Comparison of ENCODE assay signal across 8 mouse cellular contexts in genomic region chr10:111226508-111226907, GRCm38 (mm10).
DNase-seq lines count a peak whose midpoint lies in the region; ATAC-seq lines count a peak whose summit lies in the region.

No protein-coding gene starts in this region.

- no peaks in the 10 kb centered on the region for H3K27me3 ChIP-seq in embryonic facial prominence, embryonic 14.5 days (replicated peaks; ENCODE audit: control insufficient read depth, insufficient read depth, low read length)
- H3K27me3 ChIP-seq in liver, embryonic 11.5 days (replicated peaks; ENCODE audit: control insufficient read depth, insufficient read depth, low read length) = no peaks in the 10 kb centered on the region
- no peaks in the 10 kb centered on the region for H3K27me3 ChIP-seq in stomach, embryonic 14.5 days (ENCODE audit: control insufficient read depth, insufficient read depth, low read length)

- no peak overlapping the region for H3K27ac ChIP-seq in embryonic facial prominence, embryonic 14.5 days (replicated peaks; ENCODE audit: low read depth, low read length)
- no peak overlapping the region for H3K27ac ChIP-seq in liver, embryonic 11.5 days (ENCODE audit: low read depth, low read length)
- no peak overlapping the region for H3K27ac ChIP-seq in stomach, embryonic 14.5 days (ENCODE audit: low read length)

- H3K4me1 ChIP-seq in embryonic facial prominence, embryonic 14.5 days (ENCODE audit: control insufficient read depth, insufficient read depth, low read length) = no peaks in the 10 kb centered on the region
- peaks cover 12% of the 10 kb centered on the region for H3K4me1 ChIP-seq in liver, embryonic 11.5 days (replicated peaks; ENCODE audit: control insufficient read depth, insufficient read depth, low read length)
- H3K4me1 ChIP-seq in stomach, embryonic 14.5 days (ENCODE audit: control insufficient read depth, insufficient read depth, low read length) = peaks cover 5% of the 10 kb centered on the region; the same call in 1 of the 2 replicates

- H3K36me3 ChIP-seq in embryonic facial prominence, embryonic 14.5 days (ENCODE audit: control insufficient read depth, insufficient read depth, low read length) = no peaks in the 10 kb centered on the region
- no peaks in the 10 kb centered on the region for H3K36me3 ChIP-seq in liver, embryonic 11.5 days (ENCODE audit: control insufficient read depth, insufficient read depth, low read length)
- H3K36me3 ChIP-seq in stomach, embryonic 14.5 days (ENCODE audit: control insufficient read depth, insufficient read depth, low read length) = no peaks in the 10 kb centered on the region

- ATAC-seq in embryonic facial prominence, embryonic 14.5 days (ENCODE audit: low read depth) = no peak
- ATAC-seq in liver, embryonic 11.5 days (replicated peaks; ENCODE audit: low FRiP score) = peak; percentile 51; the same call in 1 of the 2 replicates
- peak; percentile 71; the same call in 1 of the 2 replicates for ATAC-seq in stomach, embryonic 14.5 days (ENCODE audit: insufficient number of reproducible peaks, insufficient read depth, low FRiP score, low read depth)

- H3K9ac ChIP-seq in embryonic facial prominence, embryonic 14.5 days (ENCODE audit: low read depth, low read length) = no peak overlapping the region
- H3K9ac ChIP-seq in liver, embryonic 11.5 days (ENCODE audit: low read depth, low read length) = no peak overlapping the region
- H3K9ac ChIP-seq in stomach, embryonic 14.5 days (replicated peaks; ENCODE audit: low read depth, low read length) = no peak overlapping the region

- no peak overlapping the region for H3K4me3 ChIP-seq in embryonic facial prominence, embryonic 14.5 days (ENCODE audit: low read depth, low read length)
- no peak overlapping the region for H3K4me3 ChIP-seq in liver, embryonic 11.5 days (ENCODE audit: low read depth, low read length)
- H3K4me3 ChIP-seq in stomach, embryonic 14.5 days (ENCODE audit: low read depth, low read length) = no peak overlapping the region

- peak; percentile 91 for DNase-seq in A20 (ENCODE audit: low read depth, low spot score)
- DNase-seq in adrenal gland, postnatal 25 days = peak; percentile 95
- DNase-seq in embryonic facial prominence, embryonic 14.5 days (ENCODE audit: low spot score) = peak; percentile 89
- DNase-seq in heart, adult 9 months (ENCODE audit: low spot score in 2 of 2) = peak; percentile 53 to 86
- peak; percentile 94 for DNase-seq in kidney, postnatal 10 days
- DNase-seq in liver, embryonic 11.5 days (ENCODE audit: low spot score) = peak; percentile 82
- DNase-seq in neural tube, embryonic 10.5 days (ENCODE audit: extremely low spot score, low spot score) = peak; percentile 89

- no peaks in the 10 kb centered on the region for H3K9me3 ChIP-seq in embryonic facial prominence, embryonic 14.5 days (ENCODE audit: control insufficient read depth, low read length)
- H3K9me3 ChIP-seq in liver, embryonic 11.5 days (ENCODE audit: control insufficient read depth, low read length) = no peaks in the 10 kb centered on the region
- no peaks in the 10 kb centered on the region for H3K9me3 ChIP-seq in stomach, embryonic 14.5 days (ENCODE audit: control insufficient read depth, low read depth, low read length)

- no peak overlapping the region for H3K4me2 ChIP-seq in embryonic facial prominence, embryonic 14.5 days (ENCODE audit: low read depth, low read length)
- H3K4me2 ChIP-seq in liver, embryonic 11.5 days = no peak overlapping the region
- no peak overlapping the region for H3K4me2 ChIP-seq in stomach, embryonic 14.5 days (replicated peaks; ENCODE audit: low read depth, low read length)

- WGBS in embryonic facial prominence, embryonic 14.5 days = 43% methylated on average over 3 of the region's 3 CpGs
- WGBS in liver, embryonic 11.5 days = 28% methylated on average over 3 of the region's 3 CpGs
- 27% methylated on average over 3 of the region's 3 CpGs for WGBS in stomach, embryonic 14.5 days
